Mouse (Mus musculus) kidney, postnatal 14 days (tissue): Measurements from ENCODE around the gene Slc9a5.
A peak's percentile ranks its signal among the peaks of the same experiment; 100 is the strongest.

Experiments used
- DNase-seq: peaks from one replicate; pipeline ENCODE4 v3.0.0; 2022; ENCODE audit warnings: mixed read lengths

The Slc9a5 gene

GRCm38 (mm10) chr8:105326968-105327367 lies 21.7 kb upstream of the Slc9a5 start:
- DNase-seq = no peak

- DNase-seq = no peak
Observed at GRCm38 (mm10) chr8:105330325-105330724, 18.3 kb upstream of the Slc9a5 start.

- no peak for DNase-seq
Observed at GRCm38 (mm10) chr8:105331469-105331868, 17.2 kb upstream of the Slc9a5 start.

GRCm38 (mm10) chr8:105331931-105332330 lies 16.7 kb upstream of the Slc9a5 start:
- DNase-seq = no peak

- no peak for DNase-seq
Observed at GRCm38 (mm10) chr8:105332523-105332922, 16.1 kb upstream of the Slc9a5 start.

GRCm38 (mm10) chr8:105336373-105337130 lies 12.1 kb upstream of the Slc9a5 start:
- no peak for DNase-seq

GRCm38 (mm10) chr8:105338992-105339391 lies 9.7 kb upstream of the Slc9a5 start:
- DNase-seq = no peak

- no peak for DNase-seq
Observed at GRCm38 (mm10) chr8:105339886-105340635, 8.6 kb upstream of the Slc9a5 start.

- DNase-seq = peak; percentile 46
Observed at GRCm38 (mm10) chr8:105341399-105341798, 7.2 kb upstream of the Slc9a5 start.

- no peak for DNase-seq
Observed at GRCm38 (mm10) chr8:105342768-105343167, 5.9 kb upstream of the Slc9a5 start.

GRCm38 (mm10) chr8:105343791-105344574 lies 4.7 kb upstream of the Slc9a5 start:
- no peak for DNase-seq

- DNase-seq = peak; percentile 54
Observed at GRCm38 (mm10) chr8:105345061-105345975, 3.3 kb upstream of the Slc9a5 start.

- DNase-seq = peak; percentile 88
Observed at GRCm38 (mm10) chr8:105346611-105347427, 1.8 kb upstream of the Slc9a5 start.

GRCm38 (mm10) chr8:105347428-105348221 lies 1.0 kb upstream of the Slc9a5 start, which contains the start of gene Fhod1:
Gene Fhod1, minus strand, starts transcription at chr8:105347953.
- peak; percentile 99 for DNase-seq

- DNase-seq = peak; percentile 35
Observed at GRCm38 (mm10) chr8:105349096-105349771, 591 bp downstream of the Slc9a5 start.

- DNase-seq = no peak
Observed at GRCm38 (mm10) chr8:105350186-105350585, 1.5 kb downstream of the Slc9a5 start.

GRCm38 (mm10) chr8:105353583-105354135 lies 5.0 kb downstream of the Slc9a5 start:
- no peak for DNase-seq

- DNase-seq = no peak
Observed at GRCm38 (mm10) chr8:105354549-105354948, 5.9 kb downstream of the Slc9a5 start.
